Mouse (Mus musculus): ENCODE measurements at regions not wholly inside any gene's neighbourhood (a gene's known extent, or its start where the extent isn't known, plus 50 kb on each side); places are given as distances from the start of the nearest gene placed in this dataset.
"Not testable (repeated sequence)": the region's sequence is repeated elsewhere in the genome, so short reads cannot be mapped to it uniquely, and the experiment has no call there.

GRCm38 (mm10) chr10:26139100-26140093, 60.5 kb upstream of the Tmem200a start:
- peak in 1 of 2 experiments; percentile 1 for DNase-seq (ENCODE audit: low read depth in 2 of 2, low spot score in 2 of 2)

DNA sequence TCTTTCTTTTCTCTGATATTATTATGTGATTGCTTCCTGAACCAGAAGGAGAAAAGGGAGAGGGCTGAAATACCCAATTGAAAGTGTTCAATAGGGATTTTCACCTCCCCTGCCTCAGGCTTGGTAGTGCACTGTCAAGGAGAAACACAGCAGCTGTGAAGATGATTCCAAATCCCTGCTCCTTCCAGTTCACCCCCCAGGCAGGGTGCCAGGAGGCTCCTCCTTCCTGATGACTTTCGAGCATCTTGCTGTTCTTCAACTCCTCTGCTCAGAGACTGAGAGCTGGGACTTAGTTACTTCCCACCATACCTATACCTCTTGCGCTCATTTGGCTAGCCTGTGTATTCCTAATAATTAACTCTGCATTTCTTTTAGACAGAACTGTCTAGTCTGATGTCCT, 73.7 kb upstream of the Tmem200a start:
- DNase-seq (ENCODE audit: low read depth in 2 of 2, low spot score in 2 of 2), result no peak

- no peak for DNase-seq (ENCODE audit: low read depth in 2 of 2, low spot score in 2 of 2)
These were observed 70.7 kb upstream of the Samd3 start for GRCm38 (mm10) chr10:26158786-26159185.

GRCm38 (mm10) chr10:26161139-26161538, 68.4 kb upstream of the Samd3 start:
- DNase-seq (ENCODE audit: low read depth in 2 of 2, low spot score in 2 of 2), result not testable (repeated sequence)

DNA sequence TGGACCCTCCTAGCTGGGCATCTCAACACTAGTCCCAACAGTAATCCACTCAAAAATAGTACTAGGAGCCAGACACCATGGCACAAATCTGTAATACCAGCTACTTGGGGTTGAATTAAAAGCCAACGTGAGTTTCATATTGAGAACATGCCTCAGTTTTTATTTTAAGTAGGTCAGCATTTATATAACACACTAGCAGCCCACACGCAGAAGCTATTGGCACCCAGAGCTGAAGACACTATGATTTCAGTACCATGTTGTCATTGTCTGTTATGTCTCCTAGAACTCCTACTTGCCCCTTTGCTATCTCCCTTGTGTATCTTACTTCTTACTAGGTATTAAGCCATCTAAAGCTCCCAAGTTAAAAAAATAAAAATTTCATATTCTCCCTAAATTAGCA, 65.0 kb upstream of the Samd3 start:
- DNase-seq (ENCODE audit: low read depth in 2 of 2, low spot score in 2 of 2), result no peak

GRCm38 (mm10) chr10:26177591-26177990, 51.9 kb upstream of the Samd3 start:
- no peak for DNase-seq (ENCODE audit: low read depth in 2 of 2, low spot score in 2 of 2)

DNA sequence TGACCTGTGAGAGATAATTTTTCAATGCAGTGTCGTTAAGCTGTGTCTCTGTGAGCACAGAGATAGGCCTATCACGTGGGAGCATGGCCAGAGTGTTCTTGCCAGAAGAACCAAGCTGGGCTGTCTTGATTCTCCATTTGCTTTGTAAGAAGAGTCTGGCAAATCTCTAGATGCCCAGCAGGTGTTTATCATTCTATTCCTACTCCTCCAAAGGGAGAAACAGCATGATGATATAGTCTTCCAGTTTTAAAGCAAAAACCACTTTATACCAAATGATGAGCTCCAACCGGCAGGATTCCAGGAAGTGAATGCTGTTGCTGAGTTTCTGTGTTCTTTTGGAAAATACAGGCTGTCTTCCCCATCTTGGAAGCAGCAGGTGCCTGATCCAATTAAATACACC, 51.2 kb upstream of the Samd3 start:
- no peak for DNase-seq (ENCODE audit: low read depth in 2 of 2, low spot score in 2 of 2)

Measured in CD8-positive naive resting alpha-beta T cell, adult 2 months (primary cell).